Mouse (Mus musculus) olfactory bulb, adult 2 months (tissue): ENCODE measurements around the gene Kcnip3.

Source experiments
- CTCF ChIP-seq: fragments of 200-500 bp; IDR thresholded peaks from 2 replicates; pipeline ENCODE4 v1.5.1; 2012; ENCODE audit warnings: low read depth, mild to moderate bottlenecking, low read length, moderate library complexity; ENCODE audit not compliant: insufficient read depth
- POLR2A ChIP-seq: fragments of 200-500 bp; IDR thresholded peaks from 2 replicates; pipeline ENCODE4 v1.6.1; 2012; ENCODE audit warnings: mild to moderate bottlenecking, low read depth, low read length, moderate library complexity; ENCODE audit not compliant: insufficient read depth

DNA sequence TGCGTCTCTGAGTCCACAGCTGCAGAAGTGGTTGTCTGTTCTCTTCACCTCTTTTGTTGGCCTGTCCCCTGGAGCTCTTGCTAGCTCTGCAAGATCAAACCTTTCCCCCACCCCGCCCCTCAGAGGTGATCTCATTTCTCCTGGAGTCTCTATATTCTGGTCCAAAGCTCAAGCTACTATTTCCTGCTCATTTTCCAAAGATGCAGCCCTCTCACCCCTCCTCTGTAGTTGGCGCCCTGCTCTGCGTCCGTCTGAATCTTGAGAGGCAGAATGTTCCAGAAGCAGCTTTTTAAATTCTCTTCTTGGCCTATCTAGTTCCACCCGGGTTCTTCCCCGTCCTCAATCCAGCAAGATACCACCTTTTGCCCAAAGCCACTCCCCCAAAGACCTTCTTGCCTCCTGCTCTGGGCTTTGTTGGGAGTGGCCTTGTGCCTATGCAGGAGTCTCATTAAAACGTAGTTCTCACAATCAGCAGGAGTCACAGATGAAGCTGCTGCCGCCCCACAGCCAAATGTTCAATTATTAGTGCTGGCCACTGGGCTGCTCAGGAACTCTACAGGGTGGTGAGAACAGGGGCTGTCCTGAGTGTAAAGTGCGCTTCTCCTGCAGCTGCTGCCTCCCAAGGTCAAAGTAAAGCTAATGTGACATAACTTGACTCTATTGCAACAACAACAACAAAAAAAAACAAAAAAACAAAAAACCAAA is 103.5 kb downstream of the Kcnip3 start:
- TF ChIP-seq POLR2A (no peak), CTCF (no peak)
